Mouse (Mus musculus) gastrocnemius, adult 2 months (tissue): Measurements from ENCODE around the gene Nfatc4. TPM values are rescaled to one million over a fixed set of nuclear protein-coding genes. Genes with fewer than 3 reads are reported as not detected.

ENCODE experiments used
- DNase-seq: peaks from one replicate; pipeline ENCODE4 v3.0.0; 2022
- H3K27ac ChIP-seq: fragments of 200-600 bp; 2 replicates; pipeline ENCODE4 v1.8.1; 2022; ENCODE audit warnings: mild to moderate bottlenecking
- H3K4me3 ChIP-seq: fragments of 200-600 bp; 2 replicates; pipeline ENCODE4 v1.8.1; 2022; ENCODE audit warnings: mild to moderate bottlenecking, moderate library complexity
- CTCF ChIP-seq: fragments of 200-600 bp; IDR thresholded peaks from 2 replicates; pipeline ENCODE4 v1.8.1; 2022; ENCODE audit warnings: antibody characterized with exemption, mild to moderate bottlenecking, moderate library complexity
- intact Hi-C: fragments of 180-260 bp; cut with DNase I; formaldehyde crosslinking; loops from one replicate; pipeline ENCODE4 v1.15.1; 2025
- total RNA-seq, 2 experiments: library from RNA; stranded (reverse); gene quantifications; 2 replicates each; pipeline ENCODE4 v1.2.3; 2021

Gene Nfatc4
- total RNA-seq, 2 experiments from 2014 or later = 3.4 to 3.8 TPM

- TF ChIP-seq CTCF = no peak
- intact Hi-C loops = no loop called here
- no peak for DNase-seq
- H3K4me3 ChIP-seq = no peak overlapping the region
- H3K27ac ChIP-seq = no peak overlapping the region
Measured at GRCm38 (mm10) chr14:55883149-55883661, 60.3 kb downstream of the Nfatc4 start.

Other genes with a start within 250 kb of the Nfatc4 start
- gene Fitm1, start 247.5 kb upstream of the Nfatc4 start, total RNA-seq = 100 to 1,000 TPM; 282 to 334 TPM
- gene Psme1, start 245.0 kb upstream of the Nfatc4 start, total RNA-seq = 10 to 100 TPM; 53.3 to 75.5 TPM
- 10 to 100 TPM; 30.3 to 45.2 TPM for gene Emc9, start 237.8 kb upstream of the Nfatc4 start, total RNA-seq
- gene Psme2, start 232.0 kb upstream of the Nfatc4 start, total RNA-seq = 10 to 100 TPM; 33.8 to 54.8 TPM
- gene Rnf31, start 231.4 kb upstream of the Nfatc4 start, total RNA-seq = 10 to 100 TPM; 17.1 to 20.4 TPM
- 1 to 10 TPM; 4.7 to 5.1 TPM for gene Irf9, start 219.6 kb upstream of the Nfatc4 start, total RNA-seq
- gene Rec8, start 205.1 kb upstream of the Nfatc4 start, total RNA-seq = not detected
- 10 to 100 TPM; 73.2 to 81.0 TPM for gene Ipo4, start 187.2 kb upstream of the Nfatc4 start, total RNA-seq
- gene Gm49378, start 185.2 kb upstream of the Nfatc4 start, total RNA-seq = 1 to 10 TPM; 1.1 to 2.3 TPM
- 10 to 100 TPM; 15.0 to 21.3 TPM for gene Tm9sf1, start 179.3 kb upstream of the Nfatc4 start, total RNA-seq
- gene Tssk4, start 173.0 kb upstream of the Nfatc4 start, total RNA-seq = under 1 TPM; 0.20 to 0.28 TPM
- 10 to 100 TPM; 17.4 to 23.8 TPM for gene Mdp1, start 162.6 kb upstream of the Nfatc4 start, total RNA-seq
- gene Gmpr2, start 151.2 kb upstream of the Nfatc4 start, total RNA-seq = 1 to 10 TPM; 2.4 to 3.1 TPM
- 100 to 1,000 TPM; 188 to 211 TPM for gene Nedd8, start 151.0 kb upstream of the Nfatc4 start, total RNA-seq
- 10 to 100 TPM; 10.4 to 13.1 TPM for gene Tinf2, start 141.3 kb upstream of the Nfatc4 start, total RNA-seq
- gene Tgm1, start 109.2 kb upstream of the Nfatc4 start, total RNA-seq = under 1 TPM in 1 of 2 experiments, not detected in 1; 0.11 TPM
- 10 to 100 TPM in 1 of 2 experiments, 1 to 10 TPM in 1; 9.8 to 10.6 TPM for gene Rabggta, start 100.9 kb upstream of the Nfatc4 start, total RNA-seq
- 10 to 100 TPM; 29.1 to 33.0 TPM for gene Dhrs1, start 77.5 kb upstream of the Nfatc4 start, total RNA-seq
- gene Nop9, start 77.5 kb upstream of the Nfatc4 start, total RNA-seq = 10 to 100 TPM in 1 of 2 experiments, 1 to 10 TPM in 1; 9.8 to 10.4 TPM
- gene Cideb, start 64.7 kb upstream of the Nfatc4 start, total RNA-seq = not detected
- gene Ltb4r2, start 61.7 kb upstream of the Nfatc4 start, total RNA-seq = not detected
- gene Ltb4r1, start 57.2 kb upstream of the Nfatc4 start, total RNA-seq = under 1 TPM in 1 of 2 experiments, not detected in 1; 0.18 TPM
- 10 to 100 TPM in 1 of 2 experiments, 1 to 10 TPM in 1; 6.8 to 10.1 TPM for gene Adcy4, start 39.0 kb upstream of the Nfatc4 start, total RNA-seq
- 1 to 10 TPM in 1 of 2 experiments, under 1 TPM in 1; 0.64 to 1.1 TPM for gene Ripk3, start 34.3 kb upstream of the Nfatc4 start, total RNA-seq
- 1 to 10 TPM; 1.6 to 2.0 TPM for gene Nynrin, start 30.9 kb downstream of the Nfatc4 start, total RNA-seq
- not detected for gene Cbln3, start 61.2 kb downstream of the Nfatc4 start, total RNA-seq
- 1 to 10 TPM; 6.4 to 8.1 TPM for gene Khnyn, start 61.8 kb downstream of the Nfatc4 start, total RNA-seq
- 100 to 1,000 TPM; 113 to 127 TPM for gene Sdr39u1, start 77.1 kb downstream of the Nfatc4 start, total RNA-seq
- gene Cma1, start 121.5 kb downstream of the Nfatc4 start, total RNA-seq = 1 to 10 TPM in 1 of 2 experiments, under 1 TPM in 1; 0.99 to 3.2 TPM
- gene Cma2, start 127.8 kb downstream of the Nfatc4 start, total RNA-seq = under 1 TPM in 1 of 2 experiments, not detected in 1; 0.28 TPM
- not detected for gene Mcpt1, start 194.8 kb downstream of the Nfatc4 start, total RNA-seq
- gene Mcpt9, start 207.4 kb downstream of the Nfatc4 start, total RNA-seq = not detected
- not detected for gene Mcpt2, start 218.9 kb downstream of the Nfatc4 start, total RNA-seq
- gene Mcpt4, start 239.2 kb downstream of the Nfatc4 start, total RNA-seq = 1 to 10 TPM; 2.1 to 4.0 TPM